Mouse (Mus musculus): ENCODE data around the gene Rtkn.

DNA sequence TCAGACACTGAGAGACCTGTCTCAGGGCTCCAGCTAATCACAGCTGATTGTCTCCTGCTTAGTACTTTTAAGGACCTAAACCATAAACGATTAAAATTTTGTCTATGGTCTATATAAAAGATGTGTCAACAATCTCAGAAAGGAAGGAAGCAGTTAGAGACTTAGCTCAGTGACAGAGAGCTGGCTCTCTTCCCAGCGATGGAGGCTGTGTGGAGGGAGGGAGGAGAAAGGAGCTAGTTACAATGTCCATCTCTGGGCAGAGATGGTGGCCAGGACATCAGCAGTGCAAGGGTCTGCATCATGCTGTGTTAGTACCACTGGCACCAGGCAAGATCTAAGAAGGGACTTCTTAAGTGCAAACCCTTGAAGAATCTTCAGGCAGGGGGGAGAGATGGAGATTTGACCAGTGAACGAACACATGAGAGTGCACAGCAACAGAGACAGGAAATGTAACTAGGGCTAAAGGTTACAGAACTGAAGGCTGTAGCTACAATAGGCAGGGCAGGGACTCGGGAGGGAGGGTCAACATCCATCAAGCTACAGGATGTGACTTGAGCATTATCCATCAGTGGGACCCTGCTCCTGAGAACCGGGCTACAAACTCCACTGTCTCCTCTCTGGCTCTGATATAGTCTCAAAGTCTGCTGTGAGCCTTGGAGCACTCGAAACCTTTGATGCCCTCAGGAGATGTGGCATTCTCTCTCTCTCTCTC is 42.7 kb upstream of the Rtkn start:
- no peak for TF ChIP-seq CTCF (IDR thresholded peaks at IDR 0.05; ENCODE audit: extremely low read depth, insufficient read depth, low read length)
- no peak for TF ChIP-seq POLR2A (IDR thresholded peaks at IDR 0.05; ENCODE audit: extremely low read depth, insufficient read depth, low read length)

Data from cortical plate, adult 2 months (tissue).